Mouse (Mus musculus): ENCODE measurements around the gene Exph5. TPM values are rescaled to one million over a fixed set of nuclear protein-coding genes. Genes with fewer than 3 reads are reported as not detected.

Exph5 gene
- 24.6 TPM for polyA plus RNA-seq (2014; fragmentation: Illumina TruSeq; extraction: RNeasy Lipid Tissue Mini Kit (QIAGEN cat#74804); ENCODE audit: low read depth, low replicate concordance)

DNA sequence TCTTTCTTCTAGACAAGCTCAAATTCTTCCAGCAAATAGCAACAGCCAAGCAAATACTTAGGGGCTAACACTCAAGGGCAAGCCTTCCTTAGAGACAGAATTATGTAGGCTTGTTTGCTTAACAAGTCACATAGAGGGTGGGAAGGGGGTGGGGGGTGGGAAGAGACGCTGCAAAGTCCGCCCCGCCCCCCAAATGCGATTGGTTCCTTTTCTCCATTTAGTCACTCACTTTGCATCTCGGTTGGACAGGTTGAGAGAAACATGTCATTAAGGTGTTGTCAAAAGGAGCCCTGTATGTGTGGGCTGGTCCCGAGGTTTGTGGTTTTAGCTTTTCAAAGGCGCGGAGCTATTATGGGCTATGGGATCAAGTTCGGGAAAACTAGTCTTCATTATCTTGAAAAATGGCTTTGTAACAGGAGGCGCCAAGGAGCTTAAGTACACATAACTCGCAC, at the start of gene Exph5:
Gene Exph5, plus strand, starts transcription at position 402 of the 452 bp plus-strand sequence.

DNA sequence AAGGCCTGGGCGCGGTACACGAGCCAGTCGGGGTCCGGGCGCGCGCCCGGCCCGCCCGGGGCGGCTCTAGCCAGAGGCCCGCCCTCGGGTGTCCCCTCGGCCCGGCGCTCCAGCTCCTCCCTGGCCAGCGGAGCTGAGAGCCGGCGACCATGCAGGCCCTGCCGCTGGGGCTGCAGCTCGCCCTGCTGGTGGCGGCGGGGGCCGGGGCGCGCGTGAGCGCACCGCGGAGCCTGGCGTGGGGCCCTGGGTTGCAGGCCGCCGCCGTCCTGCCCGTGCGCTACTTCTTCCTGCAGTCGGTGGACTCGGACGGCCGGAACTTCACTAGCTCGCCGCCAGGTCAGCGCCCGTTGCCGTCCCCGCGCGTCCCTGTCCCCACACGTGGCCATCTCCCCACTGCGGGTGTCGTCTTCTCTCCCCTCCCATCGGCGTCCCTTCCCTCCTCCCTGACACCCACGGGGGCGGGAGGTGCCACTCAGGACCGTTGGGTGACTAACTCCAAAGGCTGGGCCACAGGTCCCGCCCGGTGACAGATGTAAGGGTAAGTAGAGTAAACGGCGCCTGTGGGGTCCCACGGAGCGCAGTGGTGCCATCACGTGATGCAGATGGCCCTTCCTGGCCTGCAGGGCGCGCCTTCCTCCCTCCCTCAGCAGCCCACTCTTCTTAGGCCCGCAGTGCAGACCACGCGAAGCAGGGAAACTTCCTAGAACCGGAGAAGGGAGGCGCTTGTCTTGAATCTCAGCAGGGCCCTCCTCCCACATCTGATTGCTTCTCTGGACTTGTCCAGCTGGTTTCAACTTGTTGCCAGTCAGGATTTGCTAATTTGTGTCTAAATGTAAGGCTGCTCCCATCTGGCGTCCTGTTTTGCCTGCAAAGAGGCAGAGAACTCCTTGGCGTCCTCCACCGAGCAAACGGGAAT, 82.7 kb downstream of the Exph5 start, which contains the start of gene Kdelc2:
Gene Kdelc2, plus strand, starts transcription at position 75 of the 916 bp plus-strand sequence.

DNA sequence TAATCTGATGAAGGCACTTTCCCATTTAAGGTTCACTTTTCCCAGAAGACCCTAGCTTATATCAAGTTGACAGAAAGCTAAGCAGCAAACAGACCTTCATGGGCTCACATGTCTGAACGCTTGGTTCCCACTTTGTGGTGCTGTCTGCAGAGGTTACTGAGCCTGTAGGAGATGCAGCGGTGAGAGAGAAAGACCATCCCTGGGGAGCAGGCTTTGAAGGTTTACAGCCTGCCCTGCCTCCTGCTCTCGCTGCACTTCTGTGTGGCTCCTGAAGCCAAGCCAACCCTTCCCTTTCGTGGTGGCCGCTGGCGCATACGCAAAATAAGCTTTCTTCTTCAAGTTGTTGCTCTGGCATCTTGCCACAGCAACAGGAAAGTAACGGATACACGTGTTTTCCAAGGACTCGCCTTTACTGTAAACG, 100.8 kb downstream of the Exph5 start, which contains the start of gene 4930550C14Rik:
Gene 4930550C14Rik, plus strand, starts transcription at position 35 of the 421 bp plus-strand sequence.

Other genes with a start within 250 kb of the Exph5 start
- 52.0 TPM for gene Ddx10, start 53.6 kb upstream of the Exph5 start, polyA plus RNA-seq (2014; fragmentation: Illumina TruSeq; extraction: RNeasy Lipid Tissue Mini Kit (QIAGEN cat#74804); ENCODE audit: low read depth, low replicate concordance)
- gene Kdelc2, start 82.4 kb downstream of the Exph5 start, polyA plus RNA-seq (2014; fragmentation: Illumina TruSeq; extraction: RNeasy Lipid Tissue Mini Kit (QIAGEN cat#74804); ENCODE audit: low read depth, low replicate concordance): 40.3 TPM
- 2.5 TPM for gene 4930550C14Rik, start 100.7 kb downstream of the Exph5 start, polyA plus RNA-seq (2014; fragmentation: Illumina TruSeq; extraction: RNeasy Lipid Tissue Mini Kit (QIAGEN cat#74804); ENCODE audit: low read depth, low replicate concordance)
- gene Atm, start 235.1 kb downstream of the Exph5 start, polyA plus RNA-seq (2014; fragmentation: Illumina TruSeq; extraction: RNeasy Lipid Tissue Mini Kit (QIAGEN cat#74804); ENCODE audit: low read depth, low replicate concordance): 21.9 TPM
- gene Npat, start 235.4 kb downstream of the Exph5 start, polyA plus RNA-seq (2014; fragmentation: Illumina TruSeq; extraction: RNeasy Lipid Tissue Mini Kit (QIAGEN cat#74804); ENCODE audit: low read depth, low replicate concordance): 33.0 TPM

Measured in sigmoid colon, adult 10 weeks (tissue).